ENCODE assay signal across 23 mouse cellular contexts in genomic region chr5:137138977-137139376, GRCm38 (mm10). TPM values are rescaled to one million over a fixed set of nuclear protein-coding genes. Genes with fewer than 3 reads are reported as not detected.
"Had no signal": no experiment of that assay in that cellular context is flagged by ENCODE, and none has a peak within 500 bp of the region (broad histone marks: within the 10 kb centered on the region; RNA-seq: fewer than 3 reads in every experiment).

No protein-coding gene starts in this region.

- H3K27ac ChIP-seq: neural tube, embryonic 12.5 days; neural tube, embryonic 13.5 days; neural tube, embryonic 15.5 days; stomach, embryonic 15.5 days; stomach, postnatal 0 days had no signal

- H3K4me3 ChIP-seq: neural tube, embryonic 12.5 days; neural tube, embryonic 13.5 days; neural tube, embryonic 15.5 days; stomach, embryonic 15.5 days had no signal

- DNase-seq: retina, postnatal 1 day; right cerebral cortex, adult 18-20 months; right cerebral cortex, postnatal 14 days; right cerebral cortex, postnatal 25 days; right cerebral cortex, postnatal 4 days; spleen, adult 18-20 months; thymus, adult 18-20 months; thymus, adult 2 months; thymus, postnatal 14 days; thymus, postnatal 25 days; thymus, postnatal 36 days; thymus, postnatal 4 days had no signal

- H3K4me1 ChIP-seq: neural tube, embryonic 12.5 days; neural tube, embryonic 13.5 days; neural tube, embryonic 15.5 days; stomach, embryonic 15.5 days had no signal

- H3K4me2 ChIP-seq: neural tube, embryonic 12.5 days; neural tube, embryonic 13.5 days; neural tube, embryonic 15.5 days; stomach, embryonic 15.5 days had no signal

- H3K27me3 ChIP-seq: neural tube, embryonic 12.5 days; neural tube, embryonic 15.5 days; stomach, embryonic 15.5 days had no signal

- H3K9me3 ChIP-seq: neural tube, embryonic 13.5 days; neural tube, embryonic 15.5 days; stomach, embryonic 15.5 days had no signal

- H3K36me3 ChIP-seq: neural tube, embryonic 12.5 days; neural tube, embryonic 13.5 days; neural tube, embryonic 15.5 days; stomach, embryonic 15.5 days had no signal

- H3K9ac ChIP-seq: neural tube, embryonic 12.5 days; neural tube, embryonic 13.5 days; neural tube, embryonic 15.5 days; stomach, embryonic 15.5 days had no signal

RNA-seq across cellular contexts. Expression of gene Muc3, which starts 10.1 kb away (rescaled TPM):
- total RNA-seq: neutrophil, adult 5-6 weeks had no signal
- polyA plus RNA-seq: neural tube, embryonic 11.5 days; neural tube, embryonic 12.5 days; neural tube, embryonic 13.5 days; neural tube, embryonic 14.5 days; neural tube, embryonic 15.5 days; spleen, adult 2 months; stomach, embryonic 14.5 days; urinary bladder, adult 2 months had no signal
